Mouse (Mus musculus) frontal cortex, postnatal 10 days (tissue): Measurements from ENCODE around the gene Nfkb1.

Source experiments
- DNase-seq, 2 experiments: peaks; one replicate each; pipeline ENCODE4 v3.0.0; 2022; ENCODE audit warnings: low spot score in 2 of 2, mixed read lengths in 1 of 2

The Nfkb1 gene

GRCm38 (mm10) chr3:135586471-135586880 is 104.9 kb downstream of the Nfkb1 start:
- no peak for DNase-seq

GRCm38 (mm10) chr3:135586060-135586459 is 105.3 kb downstream of the Nfkb1 start:
- no peak for DNase-seq

- no peak for DNase-seq
Measured at GRCm38 (mm10) chr3:135585482-135585881, 105.9 kb downstream of the Nfkb1 start.

- DNase-seq, result no peak
Measured at GRCm38 (mm10) chr3:135582246-135582645, 109.1 kb downstream of the Nfkb1 start.

- DNase-seq, result peak in 1 of 2 experiments; percentile 38
Measured at GRCm38 (mm10) chr3:135581606-135582117, 109.7 kb downstream of the Nfkb1 start.

GRCm38 (mm10) chr3:135580439-135581275 is 110.7 kb downstream of the Nfkb1 start:
- no peak for DNase-seq

GRCm38 (mm10) chr3:135579179-135579578 is 112.2 kb downstream of the Nfkb1 start:
- DNase-seq, result no peak

GRCm38 (mm10) chr3:135578588-135579140 is 112.7 kb downstream of the Nfkb1 start:
- DNase-seq, result no peak

GRCm38 (mm10) chr3:135575126-135575525 is 116.2 kb downstream of the Nfkb1 start:
- DNase-seq, result no peak

- DNase-seq, result no peak
Measured at GRCm38 (mm10) chr3:135573051-135573450, 118.3 kb downstream of the Nfkb1 start.

GRCm38 (mm10) chr3:135571540-135571939 is 119.8 kb downstream of the Nfkb1 start:
- no peak for DNase-seq

GRCm38 (mm10) chr3:135568633-135569032 is 122.7 kb downstream of the Nfkb1 start:
- DNase-seq, result no peak

- DNase-seq, result no peak
Measured at GRCm38 (mm10) chr3:135567888-135568287, 123.5 kb downstream of the Nfkb1 start.

GRCm38 (mm10) chr3:135565306-135565705 is 126.0 kb downstream of the Nfkb1 start:
- DNase-seq, result no peak

- DNase-seq, result no peak
Measured at GRCm38 (mm10) chr3:135564706-135565105, 126.6 kb downstream of the Nfkb1 start.

- no peak for DNase-seq
Measured at GRCm38 (mm10) chr3:135563163-135563689, 128.1 kb downstream of the Nfkb1 start.

GRCm38 (mm10) chr3:135562036-135562435 is 129.3 kb downstream of the Nfkb1 start:
- DNase-seq, result no peak

- no peak for DNase-seq
Measured at GRCm38 (mm10) chr3:135556851-135557662, 134.3 kb downstream of the Nfkb1 start.

- no peak for DNase-seq
Measured at GRCm38 (mm10) chr3:135556052-135556587, 135.2 kb downstream of the Nfkb1 start.

- DNase-seq, result no peak
Measured at GRCm38 (mm10) chr3:135555192-135555591, 136.2 kb downstream of the Nfkb1 start.

GRCm38 (mm10) chr3:135552874-135553273 is 138.5 kb downstream of the Nfkb1 start:
- DNase-seq, result no peak

GRCm38 (mm10) chr3:135547298-135547697 is 144.0 kb downstream of the Nfkb1 start:
- no peak for DNase-seq
